Mouse (Mus musculus): ENCODE measurements around the gene Nox3. TPM values are rescaled to one million over a fixed set of nuclear protein-coding genes. Genes with fewer than 3 reads are reported as not detected.

Nox3 gene
- total and polyA plus RNA-seq, 3 experiments: not detected

GRCm38 (mm10) chr17:3659497-3659896 lies 36.6 kb downstream of the Nox3 start:
- DNase-seq (ENCODE audit: extremely low read depth): no peak
- TF ChIP-seq CTCF (conservative IDR thresholded peaks at IDR 0.05 in 1 of 2, IDR thresholded peaks at IDR 0.05 in 1 of 2; ENCODE audit: low read depth in 2 of 2, low read length in 2 of 2) (no peak), USF1 (IDR thresholded peaks at IDR 0.05; ENCODE audit: low read depth, low read length) (no peak), PAX5 (IDR thresholded peaks at IDR 0.05; ENCODE audit: low read length) (no peak), JUND (conservative IDR thresholded peaks at IDR 0.05; ENCODE audit: low read depth, low read length) (no peak), ZMIZ1 (IDR thresholded peaks at IDR 0.05; ENCODE audit: low read depth, low read length) (no peak), MXI1 (IDR thresholded peaks at IDR 0.05; ENCODE audit: low read depth, low read length) (no peak), TCF12 (IDR thresholded peaks at IDR 0.05; ENCODE audit: low read depth, low read length) (no peak), EP300 (IDR thresholded peaks at IDR 0.05; ENCODE audit: low read length) (no peak), JUN (IDR thresholded peaks at IDR 0.05; ENCODE audit: insufficient read depth, low read depth, low read length) (no peak), SIN3A (IDR thresholded peaks at IDR 0.05; ENCODE audit: low read length) (no peak), POLR2A (IDR thresholded peaks at IDR 0.05; ENCODE audit: low read depth, low read length) (no peak), CHD2 (IDR thresholded peaks at IDR 0.05; ENCODE audit: low read length) (no peak), ETS1 (conservative IDR thresholded peaks at IDR 0.05; ENCODE audit: low read depth, low read length) (no peak), SMC3 (IDR thresholded peaks at IDR 0.05; ENCODE audit: low read depth, low read length) (no peak), MAFK (IDR thresholded peaks at IDR 0.05; ENCODE audit: insufficient replicate concordance, low read length) (no peak), CHD1 (IDR thresholded peaks at IDR 0.05; ENCODE audit: low read depth, low read length) (no peak)

GRCm38 (mm10) chr17:3650377-3650776 lies 45.7 kb downstream of the Nox3 start:
- H3K27me3 ChIP-seq (replicated peaks): no peaks in the 10 kb centered on the region
- H3K4me2 ChIP-seq (ENCODE audit: insufficient read depth, low read depth, poor library complexity, severe bottlenecking): no peak overlapping the region
- no peak overlapping the region for H3K27ac ChIP-seq (ENCODE audit: insufficient read depth, low read depth)
- H3K9me3 ChIP-seq (replicated peaks; ENCODE audit: low read length): no peaks in the 10 kb centered on the region
- H3K9ac ChIP-seq (ENCODE audit: insufficient read depth, low read depth): no peak overlapping the region
- no peaks in the 10 kb centered on the region for H3K36me3 ChIP-seq (replicated peaks in 1 of 2; ENCODE audit: control insufficient read depth in 1 of 2, insufficient read depth in 1 of 2, low read length in 1 of 2)
- H3K4me1 ChIP-seq (ENCODE audit: control insufficient read depth in 1 of 2, insufficient read depth in 2 of 2): no peaks in the 10 kb centered on the region
- H3K79me2 ChIP-seq (replicated peaks; ENCODE audit: control insufficient read depth, extremely low read depth, insufficient read depth, poor library complexity, severe bottlenecking): no peaks in the 10 kb centered on the region
- DNase-seq (ENCODE audit: extremely low read depth): no peak
- no peak for TF ChIP-seq ZC3H11A (IDR thresholded peaks at IDR 0.05; ENCODE audit: low read depth, low read length)
- no peak for TF ChIP-seq MYC (IDR thresholded peaks at IDR 0.05; ENCODE audit: low read depth, low read length)
- TF ChIP-seq E2F4 (IDR thresholded peaks at IDR 0.05; ENCODE audit: insufficient replicate concordance, low read depth, low read length): no peak
- TF ChIP-seq MAFK (IDR thresholded peaks at IDR 0.05; ENCODE audit: insufficient replicate concordance, low read length): no peak
- TF ChIP-seq JUND (conservative IDR thresholded peaks at IDR 0.05; ENCODE audit: low read depth, low read length): no peak
- in situ Hi-C loops (cut with MboI; ENCODE audit: low pct_ligation_motif_present, low pct_unique_long_range_greater_than_20kb, low sequenced_read_pairs) (no loop called here), dilution Hi-C loops (cut with MboI; ENCODE audit: extremely low pct_ligation_motif_present, extremely low pct_unique_long_range_greater_than_20kb, low sequenced_read_pairs) (no loop called here)
- no peak overlapping the region for H3K4me3 ChIP-seq (replicated peaks in 1 of 3; ENCODE audit: low read depth in 2 of 3, low read length in 2 of 3, poor library complexity in 1 of 3)

More at GRCm38 (mm10) chr17:3659497-3659896, 36.6 kb downstream of the Nox3 start:
- in situ Hi-C loops (cut with MboI; ENCODE audit: low pct_ligation_motif_present, low pct_unique_long_range_greater_than_20kb, low sequenced_read_pairs) (no loop called here), dilution Hi-C loops (cut with MboI; ENCODE audit: extremely low pct_ligation_motif_present, extremely low pct_unique_long_range_greater_than_20kb, low sequenced_read_pairs) (no loop called here)
- Histone ChIP-seq H3K27ac (ENCODE audit: insufficient read depth, low read depth) (no peak overlapping the region), H3K4me1 (ENCODE audit: control insufficient read depth in 1 of 2, insufficient read depth in 2 of 2) (peaks cover 0 to 11% of the 10 kb centered on the region in 2 experiments; a peak in 2 of 4 replicates), H3K9ac (ENCODE audit: insufficient read depth, low read depth) (no peak overlapping the region), H3K79me2 (replicated peaks; ENCODE audit: control insufficient read depth, extremely low read depth, insufficient read depth, poor library complexity, severe bottlenecking) (no peaks in the 10 kb centered on the region), H3K27me3 (replicated peaks) (no peaks in the 10 kb centered on the region), H3K9me3 (replicated peaks; ENCODE audit: low read length) (no peaks in the 10 kb centered on the region), H3K4me2 (ENCODE audit: insufficient read depth, low read depth, poor library complexity, severe bottlenecking) (no peak overlapping the region), H3K4me3 (replicated peaks in 1 of 3; ENCODE audit: low read depth in 2 of 3, low read length in 2 of 3, poor library complexity in 1 of 3) (no peak overlapping the region), H3K36me3 (replicated peaks in 1 of 2; ENCODE audit: control insufficient read depth in 1 of 2, insufficient read depth in 1 of 2, low read length in 1 of 2) (no peaks in the 10 kb centered on the region)
